Mouse (Mus musculus) lung, postnatal 4 days (tissue): ENCODE results near the gene Gm21985.
A peak's percentile ranks its signal among the peaks of the same experiment; 100 is the strongest.
"Not testable (repeated sequence)": the region's sequence is repeated elsewhere in the genome, so short reads cannot be mapped to it uniquely, and the experiment has no call there.

ENCODE experiments used
- DNase-seq, 2 experiments: peaks; one replicate each; pipeline ENCODE4 v3.0.0; 2021

Gene Gm21985

DNA sequence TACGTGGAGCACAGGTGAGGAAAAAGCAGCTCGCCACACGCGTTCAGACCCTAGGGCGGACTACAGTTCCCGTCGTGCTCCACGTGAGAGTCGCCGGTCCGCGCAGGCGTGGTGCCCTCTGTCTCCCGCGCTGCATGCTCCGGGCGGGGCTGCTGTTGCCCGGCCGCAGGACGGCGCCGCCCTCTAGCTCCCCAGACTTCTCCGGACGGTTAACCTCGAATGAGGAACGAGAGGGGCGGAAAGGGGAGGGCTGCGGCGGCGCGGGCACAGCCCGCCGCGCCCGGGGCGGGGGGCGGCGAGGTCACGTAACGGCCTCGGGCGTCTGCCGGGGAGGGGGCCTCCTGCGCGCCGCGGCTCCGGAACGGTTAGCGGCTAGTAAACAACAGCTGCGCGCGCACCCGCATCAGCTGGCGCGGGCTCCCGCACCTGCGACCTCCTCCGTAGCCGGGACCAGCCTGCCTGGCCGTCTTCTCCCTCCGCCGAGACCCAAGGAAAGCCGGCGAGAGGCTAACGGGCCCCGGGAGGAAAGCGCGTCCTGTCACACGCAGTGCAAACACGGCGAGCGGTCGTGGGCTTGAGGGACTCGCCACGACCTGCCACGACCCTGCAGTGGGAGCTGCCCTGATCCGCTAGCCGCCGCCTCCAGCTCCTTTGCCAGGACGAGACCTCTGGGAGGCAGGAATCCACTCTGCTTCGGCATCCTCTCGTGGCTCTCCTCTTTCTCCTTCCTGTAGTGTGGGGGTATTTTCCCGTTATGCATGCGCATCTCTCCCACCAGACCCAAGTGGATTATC, 469 bp upstream of the Gm21985 start, which contains the start of gene Slc12a6:
Gene Slc12a6, plus strand, starts transcription at position 378 of the 794 bp plus-strand sequence.
- DNase-seq = peak; percentile 94 to 95

DNA sequence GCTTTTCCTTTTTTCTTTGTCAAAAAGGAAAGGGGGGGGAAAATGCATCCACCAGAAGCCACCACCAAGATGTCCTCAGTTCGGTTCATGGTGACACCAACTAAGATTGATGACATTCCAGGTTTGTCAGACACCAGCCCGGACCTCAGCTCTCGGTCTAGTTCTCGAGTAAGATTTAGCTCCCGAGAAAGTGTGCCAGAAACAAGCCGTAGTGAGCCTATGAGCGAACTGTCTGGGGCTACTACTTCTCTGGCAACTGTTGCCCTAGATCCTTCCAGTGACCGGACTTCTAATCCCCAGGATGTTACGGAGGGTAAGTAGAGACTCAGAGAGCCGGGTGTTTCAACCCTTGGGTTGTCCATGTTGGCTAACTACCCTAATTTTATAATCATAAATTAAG, 666 bp downstream of the Gm21985 start:
- DNase-seq = no peak

DNA sequence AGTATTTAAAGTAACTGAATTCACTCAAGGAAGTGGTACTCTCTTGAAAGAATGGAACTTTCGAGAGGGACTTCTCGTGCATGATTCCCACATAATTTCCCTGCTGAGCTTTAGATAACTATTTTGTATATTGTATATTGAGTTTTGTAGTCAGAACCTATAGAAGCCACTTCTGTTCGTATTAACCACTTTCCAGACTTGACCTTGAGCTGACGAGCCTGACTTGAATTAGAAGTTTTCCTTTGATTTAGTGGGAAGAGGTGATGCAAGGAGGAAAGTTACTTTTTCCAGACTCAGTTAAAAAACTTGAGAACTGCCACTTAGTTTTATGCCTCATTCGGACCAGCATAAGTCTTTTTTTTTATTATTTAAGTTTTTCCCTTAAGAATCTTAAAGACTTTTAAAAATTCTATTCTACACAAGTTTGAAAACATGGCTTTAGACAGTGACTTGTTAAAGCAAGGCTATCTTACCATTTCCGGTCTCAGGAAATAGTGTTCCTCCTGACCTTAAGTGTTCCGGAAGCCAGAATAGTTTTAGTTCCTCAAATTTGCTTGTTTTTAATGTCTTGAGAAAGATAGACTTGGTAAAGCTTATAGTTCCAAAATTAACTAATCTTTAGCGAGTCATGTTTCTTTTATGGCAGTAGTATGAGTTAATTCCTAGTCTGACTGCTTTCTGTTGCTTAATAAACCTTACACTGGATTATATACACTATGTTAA, 1.6 kb downstream of the Gm21985 start:
- DNase-seq = no peak

DNA sequence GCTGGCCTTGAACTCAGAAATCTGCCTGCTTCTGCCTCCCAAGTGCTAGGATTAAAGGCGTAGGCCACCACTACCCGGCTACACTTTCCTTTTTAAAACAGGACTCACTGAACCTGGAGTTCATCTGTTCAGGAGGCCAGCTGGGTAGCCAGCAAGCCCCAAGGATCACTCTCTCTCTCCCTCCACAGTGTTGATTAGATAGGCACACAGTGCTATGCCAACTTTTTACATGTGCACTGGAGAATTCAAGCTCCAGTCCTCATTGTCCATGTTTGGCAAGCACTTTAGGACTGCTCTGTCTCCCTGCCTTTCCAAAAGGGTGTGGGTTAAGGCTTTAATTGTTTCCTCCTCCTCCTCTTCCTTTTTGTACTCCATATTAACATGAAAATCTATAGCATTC, 3.9 kb downstream of the Gm21985 start:
- no peak for DNase-seq

DNA sequence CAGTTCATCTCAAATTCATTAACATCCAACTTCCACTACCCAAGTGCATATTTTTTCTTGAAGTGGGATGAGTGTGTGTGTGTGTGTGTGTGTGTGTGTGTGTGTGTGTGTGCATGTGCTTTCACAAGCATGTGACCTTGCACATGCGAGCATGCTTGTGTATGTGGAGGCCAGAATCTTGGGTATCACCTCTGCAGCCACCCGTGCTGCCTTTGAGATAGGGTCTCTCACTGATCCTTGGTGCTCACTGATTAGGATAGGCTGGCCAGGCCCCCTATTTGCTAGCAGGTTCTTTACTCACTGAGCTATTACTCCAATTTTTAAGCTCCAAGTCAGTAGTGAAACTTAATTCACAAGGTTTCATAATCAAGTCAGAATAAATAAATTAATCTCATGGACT, 6.8 kb downstream of the Gm21985 start:
- no peak for DNase-seq

DNA sequence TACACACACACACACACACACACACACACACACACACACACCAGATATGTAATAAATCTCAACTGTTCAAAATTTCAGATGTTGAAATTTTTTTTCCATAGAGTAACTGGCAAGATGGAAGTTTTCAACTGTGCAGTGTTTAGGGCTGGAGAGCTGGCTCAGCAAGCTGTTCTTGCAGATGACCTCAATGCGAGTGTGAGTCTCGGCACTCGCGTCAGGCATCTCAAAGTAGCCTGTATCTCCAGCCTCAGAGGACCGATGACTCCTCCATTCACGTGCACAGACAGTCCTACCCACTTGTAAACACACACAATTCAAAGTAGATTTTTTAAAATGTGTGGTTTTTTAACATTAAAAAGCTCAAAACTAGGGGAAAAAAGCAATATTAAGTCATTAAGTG, 7.4 kb downstream of the Gm21985 start:
- DNase-seq = no peak

DNA sequence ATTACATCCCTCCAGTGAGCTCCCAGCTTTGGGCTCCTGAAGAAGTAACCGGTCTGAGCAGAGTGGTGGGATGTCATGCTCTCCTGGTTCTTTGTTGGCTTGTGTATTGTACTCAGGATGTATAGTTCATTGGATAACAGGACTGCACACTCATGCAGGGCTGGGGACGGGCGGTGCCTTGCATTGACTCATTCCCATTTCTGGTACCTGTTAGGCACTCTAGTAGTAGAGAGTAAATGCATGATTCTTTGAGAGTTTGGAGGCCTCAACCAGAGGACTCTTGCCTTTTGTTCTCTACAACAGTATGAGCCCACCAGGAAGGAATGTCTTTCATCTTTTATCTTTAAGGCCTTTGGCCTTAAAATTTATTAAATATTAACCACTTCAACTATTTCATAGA, 10.8 kb downstream of the Gm21985 start:
- no peak for DNase-seq

DNA sequence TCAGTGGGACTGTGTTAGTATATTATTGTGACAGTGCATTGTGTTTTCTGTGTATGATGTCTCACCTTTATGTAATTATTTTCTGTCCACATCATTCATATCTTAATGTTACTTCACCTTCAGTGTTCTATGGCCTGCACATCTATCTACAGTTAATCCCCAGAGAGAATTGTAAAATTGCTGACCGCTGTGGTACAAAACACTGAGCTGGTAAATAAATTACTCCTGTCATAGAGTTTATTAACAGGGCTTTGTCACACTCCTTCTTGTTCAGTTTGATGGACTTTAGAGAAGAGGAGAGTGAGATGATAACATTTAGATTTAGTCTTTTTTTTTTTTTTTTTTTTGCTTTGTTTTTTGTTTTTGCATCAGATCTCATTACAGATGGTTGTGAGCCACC, 16.7 kb downstream of the Gm21985 start:
- DNase-seq = no peak

DNA sequence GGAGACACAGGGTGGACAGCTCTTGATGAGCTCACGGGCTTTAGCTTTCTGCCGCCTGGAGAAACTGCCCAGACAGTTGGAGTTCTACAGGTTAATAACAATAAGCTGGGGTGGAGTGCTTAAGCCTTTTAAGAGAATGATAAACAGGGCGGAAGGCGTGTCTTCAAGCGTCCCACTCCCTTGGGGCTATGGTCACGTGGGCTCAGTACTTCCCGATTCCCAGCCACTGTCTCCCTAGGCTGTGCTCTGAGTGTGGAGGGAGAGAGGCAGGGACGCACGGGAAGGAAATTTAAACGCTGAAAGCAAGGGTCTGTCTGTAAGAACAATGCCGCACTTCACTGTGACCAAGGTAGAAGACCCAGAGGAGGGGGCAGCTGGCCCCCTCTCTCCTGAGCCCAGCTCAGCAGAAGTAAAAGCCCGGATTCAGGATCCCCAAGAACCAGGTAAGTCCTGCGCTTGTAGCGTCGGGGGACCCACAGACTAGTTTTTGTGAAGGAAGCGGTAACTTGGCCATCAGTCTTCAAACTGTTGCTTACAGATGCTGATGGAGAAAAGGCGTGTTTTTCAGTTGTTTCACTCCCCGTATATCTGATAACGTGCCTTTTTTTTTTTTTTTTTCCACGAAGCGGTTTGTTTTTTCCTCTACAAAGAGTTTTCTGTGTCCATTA, 18.4 kb downstream of the Gm21985 start:
- peak; percentile 63 to 65 for DNase-seq

DNA sequence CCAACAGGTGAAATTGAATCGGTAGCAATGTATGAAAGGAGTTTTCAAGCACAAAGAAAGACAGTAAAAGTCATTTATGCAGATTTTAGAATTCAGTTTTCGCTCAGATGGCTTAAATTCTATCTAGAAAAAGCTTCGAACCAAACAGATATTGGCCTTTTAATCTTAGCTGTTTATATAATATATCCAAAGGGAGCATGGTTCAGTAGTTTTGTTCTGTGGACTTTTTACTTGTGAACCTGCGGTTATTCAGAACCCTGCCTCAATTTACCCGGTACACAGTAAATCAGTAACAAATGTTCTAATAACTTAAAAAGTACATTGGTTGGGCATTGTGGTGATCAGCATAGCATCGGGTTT, 18.9 kb downstream of the Gm21985 start:
- DNase-seq = no peak

DNA sequence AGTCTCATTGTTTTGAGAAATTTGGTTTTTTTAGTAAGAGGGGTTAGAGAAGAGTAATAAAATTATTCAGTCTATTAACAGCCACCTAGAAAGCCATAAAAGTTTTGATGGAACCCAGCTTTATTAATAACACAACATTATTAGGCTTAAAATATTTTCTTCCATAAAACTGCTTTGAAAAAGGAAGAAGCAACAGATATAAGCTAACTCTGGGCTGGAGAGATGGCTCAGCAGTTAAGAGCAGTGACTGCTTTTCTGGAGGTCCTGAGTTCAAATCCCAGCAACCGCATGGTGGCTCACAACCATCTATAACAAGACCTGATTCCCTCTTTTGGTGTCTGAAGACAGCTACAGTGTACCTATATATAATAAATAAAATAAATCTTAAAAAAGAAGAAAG, 19.9 kb downstream of the Gm21985 start:
- not testable (repeated sequence) for DNase-seq

DNA sequence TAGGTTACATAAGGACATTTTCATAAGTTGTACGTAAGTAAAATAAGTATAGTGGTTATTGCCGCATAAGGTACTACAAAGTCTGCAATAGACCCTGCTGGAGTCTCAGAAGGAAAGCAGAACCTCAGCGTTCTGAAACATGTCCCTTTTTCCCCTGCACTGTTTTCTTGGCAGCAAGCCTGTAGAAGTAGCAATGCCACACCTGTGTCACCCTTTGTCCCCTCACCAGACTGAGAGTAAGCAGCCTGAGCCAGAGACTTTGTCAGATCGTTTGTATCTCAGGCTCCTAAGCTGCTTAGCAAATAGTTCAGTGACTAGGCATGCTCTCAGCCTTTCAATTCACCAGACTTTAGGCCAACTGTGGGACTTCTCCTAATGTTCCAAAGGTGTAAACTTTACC, 20.9 kb downstream of the Gm21985 start:
- DNase-seq = no peak

DNA sequence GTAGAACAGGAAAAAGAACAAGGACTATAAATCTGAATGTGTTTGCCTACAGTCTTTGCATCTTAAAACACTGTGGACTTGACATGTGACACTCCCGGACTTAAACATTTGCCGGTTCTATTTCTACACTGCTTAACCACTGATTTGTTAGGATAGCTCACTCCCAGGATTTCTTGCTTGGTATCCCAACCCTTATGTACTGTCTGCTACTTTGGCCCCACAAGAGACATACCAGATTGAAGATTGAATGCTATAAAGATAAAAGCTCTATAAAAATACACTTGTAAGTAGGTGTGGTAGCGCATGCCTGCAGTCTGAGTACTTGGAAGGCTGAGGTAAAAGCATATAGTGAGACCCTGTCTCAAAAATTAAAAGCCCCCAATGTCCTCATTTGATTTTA, 23.4 kb downstream of the Gm21985 start:
- no peak for DNase-seq

DNA sequence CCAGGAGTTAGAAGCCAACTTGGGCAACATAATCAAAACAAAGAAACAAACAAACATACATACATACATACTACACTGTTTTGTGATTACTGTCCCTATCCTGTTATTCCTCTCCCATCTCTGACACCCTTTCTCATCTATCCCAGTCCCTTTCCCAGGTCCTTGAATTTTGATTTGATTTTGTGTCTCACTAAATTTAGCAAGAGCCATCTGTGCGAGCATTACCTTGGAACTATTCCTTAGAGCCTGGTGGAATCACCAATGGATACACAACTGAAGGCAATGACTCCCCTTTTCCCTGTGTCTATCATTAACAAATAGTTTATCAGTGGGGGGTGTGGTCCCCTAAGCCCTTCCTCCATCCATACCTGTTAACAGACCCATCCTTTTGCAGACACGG, 26.7 kb downstream of the Gm21985 start:
- no peak for DNase-seq

DNA sequence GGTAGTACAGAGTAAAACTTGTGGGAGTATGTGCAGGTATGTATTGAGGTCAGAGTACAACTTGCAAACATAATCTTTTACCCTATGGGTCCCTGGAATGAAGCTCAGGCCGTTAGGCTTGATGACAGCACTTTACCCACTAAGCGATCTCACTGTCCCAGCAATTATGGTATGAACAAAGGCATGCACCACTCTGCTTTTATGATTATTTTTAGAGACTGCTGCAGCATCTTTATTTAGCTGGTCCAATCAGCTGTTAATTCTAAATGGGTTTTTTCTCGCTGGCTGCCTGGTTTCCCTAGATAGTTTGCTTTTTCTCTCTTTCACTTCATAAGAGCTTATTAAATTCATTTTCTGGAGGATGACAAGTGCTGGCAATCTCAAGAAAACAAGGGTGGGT, 30.1 kb downstream of the Gm21985 start:
- DNase-seq = no peak

DNA sequence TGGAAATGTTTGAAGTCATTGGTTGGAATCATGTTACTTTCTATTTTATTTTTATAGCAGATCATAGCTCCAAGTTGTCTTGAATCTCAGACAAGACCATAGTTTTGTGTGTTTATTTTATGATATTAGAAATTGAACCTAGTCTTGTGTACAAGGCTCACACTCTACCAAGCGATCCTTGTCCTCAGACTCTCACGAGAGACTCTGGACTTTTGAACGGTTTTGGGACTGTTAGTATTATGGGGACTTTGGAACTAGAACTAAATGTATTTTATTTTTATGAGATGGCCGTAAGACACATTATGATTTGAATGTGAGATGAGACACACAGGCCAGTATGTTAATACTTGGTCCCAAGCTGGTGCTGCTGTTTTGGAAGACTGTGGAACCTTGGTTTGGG, 32.1 kb downstream of the Gm21985 start:
- DNase-seq = no peak

DNA sequence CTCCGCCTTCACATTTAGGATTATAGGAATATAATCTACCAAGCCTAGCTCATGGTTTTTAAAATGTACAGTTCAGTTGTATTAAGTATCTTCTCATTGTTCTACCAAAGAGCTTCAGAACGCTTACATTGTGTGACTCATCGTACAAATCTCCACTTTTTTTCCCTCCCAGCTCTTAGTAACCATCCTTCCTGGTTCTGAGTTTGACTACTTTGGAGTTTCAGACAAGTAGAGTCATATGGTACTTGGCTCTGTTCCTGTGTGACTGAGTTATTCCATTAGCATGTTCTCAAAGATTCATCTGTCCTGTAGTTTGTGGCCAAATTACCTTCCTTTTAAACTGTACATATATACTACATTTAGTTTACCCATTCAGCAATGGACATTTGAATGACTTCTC, 42.6 kb downstream of the Gm21985 start:
- DNase-seq = no peak

DNA sequence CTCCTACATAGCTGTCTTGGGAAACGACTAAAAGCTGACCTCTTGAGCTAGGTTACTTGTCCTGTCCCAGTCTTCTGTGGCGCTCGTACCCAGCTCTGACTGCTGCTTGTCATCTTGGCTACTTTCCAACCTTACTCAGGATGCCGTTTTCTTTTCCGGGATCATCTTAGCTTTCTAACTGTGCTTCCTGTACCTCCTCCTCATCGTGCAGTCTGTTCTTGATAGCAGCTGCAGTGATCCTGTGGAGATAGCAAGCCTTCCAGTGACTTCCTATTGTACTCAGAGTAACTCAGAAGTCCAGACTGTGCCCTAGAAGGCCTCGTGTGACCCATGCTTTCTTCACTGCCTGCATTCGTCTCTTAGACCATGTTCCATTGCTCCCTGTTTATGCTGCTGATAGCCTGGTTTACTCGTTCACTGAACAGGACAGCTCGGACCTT, 43.1 kb downstream of the Gm21985 start:
- peak in 1 of 2 experiments; percentile 8 for DNase-seq

DNA sequence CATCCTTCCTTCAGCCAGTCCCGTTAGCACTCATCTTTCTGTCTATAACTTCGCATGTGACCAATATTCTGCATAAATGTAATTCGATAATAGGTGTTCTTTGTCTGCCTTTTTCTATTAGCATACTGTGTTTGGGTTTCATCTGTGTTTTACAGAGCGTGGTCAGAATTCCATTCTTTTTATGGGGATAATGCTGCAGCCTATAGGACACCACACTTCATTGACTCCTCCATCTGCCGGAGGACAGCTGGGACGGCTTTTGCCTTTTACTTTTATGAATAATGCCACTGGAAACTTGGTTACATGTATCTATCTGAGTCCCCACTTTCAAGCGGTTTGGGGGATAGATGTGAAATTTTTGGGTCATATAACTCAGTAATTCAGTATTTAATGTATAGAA, 49.5 kb downstream of the Gm21985 start:
- DNase-seq = no peak

DNA sequence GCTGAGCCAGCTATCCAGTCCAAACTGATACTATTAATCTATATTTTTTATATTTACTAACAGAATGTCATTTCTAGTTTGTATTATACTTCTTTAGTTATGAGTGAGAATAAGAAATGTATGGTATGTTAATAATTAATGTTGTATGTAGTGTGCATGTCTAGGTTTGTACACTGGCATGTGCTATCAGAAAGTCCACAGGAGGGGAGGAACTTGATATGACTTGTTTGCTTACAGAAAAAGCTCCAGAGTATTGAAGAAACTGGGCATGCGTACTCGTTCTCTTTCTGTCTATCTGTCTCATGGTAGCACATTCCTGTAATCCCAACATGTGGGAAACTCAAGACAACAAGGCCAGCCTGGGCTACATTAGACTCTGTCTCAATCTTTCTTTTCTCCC, 52.1 kb downstream of the Gm21985 start:
- no peak for DNase-seq

DNA sequence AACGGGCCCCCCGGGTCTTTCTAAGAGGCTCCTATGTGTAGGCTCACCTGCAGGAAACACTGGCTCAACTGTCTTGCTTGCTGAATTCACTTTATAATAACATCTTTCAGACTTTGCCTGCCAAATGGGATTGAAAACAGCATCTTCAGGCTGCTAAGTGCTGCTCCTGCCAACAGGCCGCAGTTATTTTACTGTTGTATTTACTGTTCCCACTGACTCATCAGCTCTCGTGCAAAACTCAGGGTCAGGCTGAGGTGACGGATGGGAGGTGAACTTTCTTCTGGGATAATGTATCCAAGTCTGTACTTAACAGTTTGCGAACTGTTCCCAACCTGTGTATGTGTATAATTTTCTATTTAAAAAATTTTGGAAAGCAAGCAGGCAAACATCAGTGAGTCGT, 52.8 kb downstream of the Gm21985 start:
- no peak for DNase-seq

DNA sequence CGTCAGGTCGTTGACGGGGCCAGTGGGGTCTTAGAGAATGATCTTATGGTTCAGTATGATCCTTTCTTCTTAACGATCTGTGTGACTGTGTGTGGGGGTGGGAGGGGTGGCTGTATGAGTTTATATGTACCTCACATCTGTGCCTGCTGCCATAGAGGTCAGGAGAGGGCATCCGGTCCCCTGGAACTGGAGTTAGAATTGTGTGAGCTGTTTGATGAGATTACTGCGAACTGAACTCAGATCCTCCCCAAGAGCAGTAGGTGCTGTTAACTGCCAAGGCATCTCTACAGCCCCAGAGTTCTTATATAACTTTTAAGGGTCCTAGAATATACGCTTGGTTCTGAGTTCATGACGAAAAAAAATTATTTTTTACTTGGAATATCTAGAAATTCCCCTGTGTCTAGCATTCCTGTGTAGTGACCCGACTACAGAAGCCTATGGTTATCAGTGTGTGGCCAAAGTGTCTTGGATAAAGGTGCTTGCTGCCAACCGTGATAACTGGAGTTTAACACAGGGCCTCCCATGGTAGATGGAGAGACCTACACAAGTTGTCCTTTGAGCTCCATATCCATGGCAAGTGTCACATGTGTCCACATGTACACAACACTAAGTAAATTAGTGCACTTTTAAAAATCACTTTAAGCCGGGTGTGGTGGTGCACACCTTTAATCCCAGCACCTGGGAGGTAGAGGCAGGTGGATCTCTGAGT, 62.1 kb downstream of the Gm21985 start:
- DNase-seq = no peak
